Mouse (Mus musculus): ENCODE data around the gene Ston2. TPM values are rescaled to one million over a fixed set of nuclear protein-coding genes. Genes with fewer than 3 reads are reported as not detected.

Ston2 gene
- total and polyA plus RNA-seq, 2 experiments = 4.6 to 9.3 TPM

- H3K27me3 ChIP-seq (ENCODE audit: control insufficient read depth, insufficient read depth, low read length) = no peaks in the 10 kb centered on the region
- no peak overlapping the region for H3K4me3 ChIP-seq (ENCODE audit: insufficient read depth, low read depth, low read length)
- no peaks in the 10 kb centered on the region for H3K36me3 ChIP-seq (ENCODE audit: control insufficient read depth, insufficient read depth, low read length)
- no peaks in the 10 kb centered on the region for H3K79me2 ChIP-seq (ENCODE audit: control insufficient read depth, insufficient read depth, low read length)
- 10% methylated on average over 6 of the region's 6 CpGs for WGBS
- 0 out of 2 replicates have a peak, but pooled peaks cover 1% of the 10 kb centered on the region for H3K4me1 ChIP-seq (ENCODE audit: control insufficient read depth, insufficient read depth, low read length)
- no peak overlapping the region for H3K27ac ChIP-seq (replicated peaks; ENCODE audit: insufficient read depth, low read depth, low read length)
- no peak for DNase-seq (ENCODE audit: extremely low read depth, low read depth, low spot score)
- no peak overlapping the region for H3K9ac ChIP-seq (ENCODE audit: low read depth, low read length)
- TF ChIP-seq CTCF (IDR thresholded peaks at IDR 0.05; ENCODE audit: low read depth, low read length) = no peak
- no peak for TF ChIP-seq POLR2A (IDR thresholded peaks at IDR 0.05; ENCODE audit: extremely low read depth, insufficient read depth, low read length)
Measured at GRCm38 (mm10) chr12:91799379-91799773, 11.2 kb upstream of the Ston2 start.

- no peak overlapping the region for H3K4me3 ChIP-seq (ENCODE audit: insufficient read depth, low read depth, low read length)
- no peak for DNase-seq (ENCODE audit: extremely low read depth, low read depth, low spot score)
- WGBS = 67% methylated on average over 6 of the region's 6 CpGs
Measured at GRCm38 (mm10) chr12:91798720-91799378, 10.7 kb upstream of the Ston2 start.

GRCm38 (mm10) chr12:91796774-91797173, 8.6 kb upstream of the Ston2 start:
- Histone ChIP-seq H3K4me1 (ENCODE audit: control insufficient read depth, insufficient read depth, low read length) (0 out of 2 replicates have a peak, but pooled peaks cover 1% of the 10 kb centered on the region), H3K4me3 (ENCODE audit: insufficient read depth, low read depth, low read length) (no peak overlapping the region), H3K27me3 (ENCODE audit: control insufficient read depth, insufficient read depth, low read length) (no peaks in the 10 kb centered on the region), H3K36me3 (ENCODE audit: control insufficient read depth, insufficient read depth, low read length) (no peaks in the 10 kb centered on the region), H3K27ac (replicated peaks; ENCODE audit: insufficient read depth, low read depth, low read length) (no peak overlapping the region), H3K79me2 (ENCODE audit: control insufficient read depth, insufficient read depth, low read length) (no peaks in the 10 kb centered on the region), H3K9ac (ENCODE audit: low read depth, low read length) (no peak overlapping the region)
- DNase-seq (ENCODE audit: extremely low read depth, low read depth, low spot score) = no peak
- no peak for TF ChIP-seq CTCF (IDR thresholded peaks at IDR 0.05; ENCODE audit: low read depth, low read length)
- TF ChIP-seq POLR2A (IDR thresholded peaks at IDR 0.05; ENCODE audit: extremely low read depth, insufficient read depth, low read length) = no peak
- 61% methylated on average over 4 of the region's 4 CpGs for WGBS

More at GRCm38 (mm10) chr12:91798720-91799378, 10.7 kb upstream of the Ston2 start:
- Histone ChIP-seq H3K27ac (replicated peaks; ENCODE audit: insufficient read depth, low read depth, low read length) (no peak overlapping the region), H3K27me3 (ENCODE audit: control insufficient read depth, insufficient read depth, low read length) (no peaks in the 10 kb centered on the region), H3K79me2 (ENCODE audit: control insufficient read depth, insufficient read depth, low read length) (no peaks in the 10 kb centered on the region), H3K4me1 (ENCODE audit: control insufficient read depth, insufficient read depth, low read length) (0 out of 2 replicates have a peak, but pooled peaks cover 1% of the 10 kb centered on the region), H3K9ac (ENCODE audit: low read depth, low read length) (no peak overlapping the region), H3K36me3 (ENCODE audit: control insufficient read depth, insufficient read depth, low read length) (no peaks in the 10 kb centered on the region)
- no peak for TF ChIP-seq CTCF (IDR thresholded peaks at IDR 0.05; ENCODE audit: low read depth, low read length)

DNA sequence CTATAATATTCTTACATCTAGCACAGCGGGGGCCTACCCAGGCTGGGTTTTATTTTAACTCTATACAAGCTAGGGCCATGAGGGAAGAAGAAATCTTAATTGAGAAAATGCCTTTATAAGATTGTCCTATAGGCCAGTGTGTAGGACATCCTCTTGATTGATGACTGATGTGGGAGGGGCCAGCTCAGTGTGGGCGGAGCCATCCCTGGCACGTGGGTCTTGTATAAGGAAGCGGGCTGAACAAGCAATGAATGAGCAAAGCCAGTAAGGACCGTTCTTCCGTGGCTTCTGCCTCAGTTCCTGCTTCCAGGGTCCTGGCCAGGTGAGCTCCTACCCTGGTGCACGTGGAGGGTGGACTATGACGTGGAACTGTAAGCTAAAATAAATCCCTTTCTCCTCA, 5.1 kb upstream of the Ston2 start:
- H3K36me3 ChIP-seq (ENCODE audit: control insufficient read depth, insufficient read depth, low read length) = no peaks in the 10 kb centered on the region
- 80% methylated on average over 8 of the region's 8 CpGs for WGBS
- TF ChIP-seq CTCF (IDR thresholded peaks at IDR 0.05; ENCODE audit: low read depth, low read length) (no peak), POLR2A (IDR thresholded peaks at IDR 0.05; ENCODE audit: extremely low read depth, insufficient read depth, low read length) (no peak)
- no peak for DNase-seq (ENCODE audit: extremely low read depth, low read depth, low spot score)
- H3K27ac ChIP-seq (replicated peaks; ENCODE audit: insufficient read depth, low read depth, low read length) = no peak overlapping the region
- no peak overlapping the region for H3K9ac ChIP-seq (ENCODE audit: low read depth, low read length)
- no peak overlapping the region for H3K4me3 ChIP-seq (ENCODE audit: insufficient read depth, low read depth, low read length)
- H3K4me1 ChIP-seq (ENCODE audit: control insufficient read depth, insufficient read depth, low read length) = no peaks in the 10 kb centered on the region
- H3K27me3 ChIP-seq (ENCODE audit: control insufficient read depth, insufficient read depth, low read length) = no peaks in the 10 kb centered on the region
- H3K79me2 ChIP-seq (ENCODE audit: control insufficient read depth, insufficient read depth, low read length) = no peaks in the 10 kb centered on the region

- no peaks in the 10 kb centered on the region for H3K4me1 ChIP-seq (ENCODE audit: control insufficient read depth, insufficient read depth, low read length)
- 73% methylated on average over 4 of the region's 4 CpGs for WGBS
- no peak for DNase-seq (ENCODE audit: extremely low read depth, low read depth, low spot score)
- TF ChIP-seq CTCF (IDR thresholded peaks at IDR 0.05; ENCODE audit: low read depth, low read length) (no peak), POLR2A (IDR thresholded peaks at IDR 0.05; ENCODE audit: extremely low read depth, insufficient read depth, low read length) (no peak)
- no peaks in the 10 kb centered on the region for H3K79me2 ChIP-seq (ENCODE audit: control insufficient read depth, insufficient read depth, low read length)
- no peak overlapping the region for H3K4me3 ChIP-seq (ENCODE audit: insufficient read depth, low read depth, low read length)
- no peak overlapping the region for H3K27ac ChIP-seq (replicated peaks; ENCODE audit: insufficient read depth, low read depth, low read length)
- no peaks in the 10 kb centered on the region for H3K27me3 ChIP-seq (ENCODE audit: control insufficient read depth, insufficient read depth, low read length)
- no peak overlapping the region for H3K9ac ChIP-seq (ENCODE audit: low read depth, low read length)
- no peaks in the 10 kb centered on the region for H3K36me3 ChIP-seq (ENCODE audit: control insufficient read depth, insufficient read depth, low read length)
Measured at GRCm38 (mm10) chr12:91791822-91792221, 3.6 kb upstream of the Ston2 start.

GRCm38 (mm10) chr12:91789801-91790200, 1.6 kb upstream of the Ston2 start:
- H3K4me1 ChIP-seq (ENCODE audit: control insufficient read depth, insufficient read depth, low read length) = no peaks in the 10 kb centered on the region
- no peaks in the 10 kb centered on the region for H3K79me2 ChIP-seq (ENCODE audit: control insufficient read depth, insufficient read depth, low read length)

More at GRCm38 (mm10) chr12:91789801-91790200, 1.6 kb upstream of the Ston2 start:
- DNase-seq (ENCODE audit: extremely low read depth, low read depth, low spot score) = peak; percentile 57
- TF ChIP-seq POLR2A (IDR thresholded peaks at IDR 0.05; ENCODE audit: extremely low read depth, insufficient read depth, low read length) (no peak), CTCF (IDR thresholded peaks at IDR 0.05; ENCODE audit: low read depth, low read length) (peak; percentile 49)
- H3K27ac ChIP-seq (replicated peaks; ENCODE audit: insufficient read depth, low read depth, low read length) = no peak overlapping the region
- no peaks in the 10 kb centered on the region for H3K36me3 ChIP-seq (ENCODE audit: control insufficient read depth, insufficient read depth, low read length)
- H3K27me3 ChIP-seq (ENCODE audit: control insufficient read depth, insufficient read depth, low read length) = no peaks in the 10 kb centered on the region
- H3K9ac ChIP-seq (ENCODE audit: low read depth, low read length) = no peak overlapping the region
- 53% methylated on average over 6 of the region's 6 CpGs for WGBS
- H3K4me3 ChIP-seq (ENCODE audit: insufficient read depth, low read depth, low read length) = no peak overlapping the region

All from liver, adult 2 months (tissue).